Mouse (Mus musculus) lung, postnatal 14 days (tissue): ENCODE results near the gene Plekha4.
A peak's percentile ranks its signal among the peaks of the same experiment; 100 is the strongest.

Experiments
- DNase-seq: peaks from one replicate; pipeline ENCODE4 v3.0.0; 2021

Plekha4 gene

DNA sequence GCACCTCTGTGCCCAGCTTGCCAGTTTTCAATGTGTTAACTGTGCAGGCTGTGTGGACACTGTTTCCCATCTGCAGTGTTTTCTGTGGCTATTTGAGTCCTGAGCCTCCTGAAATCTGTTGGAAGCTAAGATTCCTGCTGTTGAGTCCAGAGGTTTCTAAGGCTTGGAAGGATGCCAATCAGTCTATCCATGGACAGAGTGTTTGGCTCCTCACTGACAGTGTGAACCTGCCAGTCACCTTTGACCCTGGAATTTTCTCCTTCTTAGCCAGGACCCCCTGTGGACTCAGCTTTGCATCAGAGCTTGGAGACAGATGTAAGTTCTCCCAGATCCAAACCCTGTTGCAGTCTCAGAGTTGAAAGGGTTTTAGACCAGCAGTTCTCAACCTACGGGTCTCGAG, 14.1 kb downstream of the Plekha4 start:
- DNase-seq, result no peak

GRCm38 (mm10) chr7:45544525-45544924, 18.4 kb downstream of the Plekha4 start:
- DNase-seq, result no peak

- DNase-seq, result no peak
These were observed 23.7 kb downstream of the Plekha4 start for GRCm38 (mm10) chr7:45549641-45550436.

DNA sequence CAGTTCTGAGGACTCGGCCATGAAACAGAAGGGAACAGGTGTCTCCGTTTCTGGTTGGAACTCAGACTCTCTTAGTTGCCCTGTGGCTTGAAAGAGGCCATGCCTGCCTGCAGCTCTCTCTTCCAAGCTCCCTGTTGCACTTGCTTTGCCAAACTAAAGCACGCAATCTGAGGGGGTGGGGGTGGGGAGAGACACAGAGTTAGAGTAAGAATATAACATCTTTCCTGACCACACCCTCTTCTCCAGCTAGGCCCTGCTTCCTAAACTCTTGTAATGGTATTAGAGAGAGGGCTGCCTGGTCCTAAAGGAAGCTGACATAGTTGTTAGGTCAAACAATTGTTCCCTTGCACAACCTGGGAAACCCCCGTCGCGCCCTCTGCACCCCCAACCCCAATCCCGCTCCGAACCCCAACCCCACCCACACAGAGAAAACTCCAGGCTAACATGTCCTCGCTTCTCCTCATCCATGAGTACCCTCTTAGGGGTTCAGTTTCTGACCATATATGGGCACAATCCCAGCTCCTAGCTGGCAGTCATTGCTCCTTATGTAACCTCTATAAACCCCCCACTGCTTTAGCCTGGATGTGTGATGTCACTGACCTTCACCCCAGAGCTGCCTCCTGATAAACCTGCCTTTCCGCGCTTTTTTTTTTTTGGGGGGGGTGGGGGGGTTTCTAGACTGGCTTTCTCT, 24.8 kb downstream of the Plekha4 start:
- DNase-seq, result no peak

- no peak for DNase-seq
These were observed 25.4 kb downstream of the Plekha4 start for GRCm38 (mm10) chr7:45551512-45551883.

DNA sequence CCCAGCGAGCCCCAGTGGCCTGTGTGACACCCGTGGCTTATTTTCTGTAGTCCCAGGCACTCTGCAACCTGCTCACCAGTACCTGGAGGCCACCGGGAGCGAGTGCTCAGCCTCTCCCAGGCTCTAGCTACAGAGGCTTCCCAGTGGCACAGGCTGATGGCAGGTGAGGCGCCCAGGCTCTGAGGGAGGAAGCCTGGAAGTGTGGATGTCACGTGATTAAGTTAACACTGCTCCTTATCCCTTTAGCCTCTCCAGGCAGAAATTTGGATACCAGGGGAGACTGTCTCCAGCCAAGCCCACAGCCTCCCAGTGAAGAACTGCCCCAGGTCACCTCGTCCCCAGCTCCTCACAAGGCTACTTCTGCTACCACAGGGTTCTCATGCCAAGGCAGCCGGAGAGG, 27.4 kb downstream of the Plekha4 start:
- no peak for DNase-seq

DNA sequence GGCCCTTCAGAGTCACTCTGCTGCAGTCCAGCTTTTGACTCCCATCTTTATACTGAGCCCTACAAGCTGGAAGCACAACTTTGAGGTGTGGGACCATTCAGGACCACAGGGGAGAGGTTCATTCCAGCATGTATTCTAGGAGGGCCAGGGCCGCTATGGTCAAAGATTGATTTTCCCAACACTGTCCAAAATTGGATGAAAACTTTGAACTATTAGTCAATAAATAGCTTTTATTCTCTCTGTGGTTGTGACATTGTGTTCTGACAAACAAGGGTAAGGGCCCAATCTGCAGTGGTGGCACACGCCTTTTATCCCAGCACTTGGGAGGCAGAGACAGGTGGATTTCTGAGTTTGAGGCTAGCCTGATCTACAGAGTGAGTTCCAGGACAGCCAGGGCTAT, 27.9 kb downstream of the Plekha4 start:
- DNase-seq, result no peak

- no peak for DNase-seq
These were observed 28.6 kb downstream of the Plekha4 start, which contains the start of gene Hsd17b14 for GRCm38 (mm10) chr7:45554744-45555143. TSS of gene Hsd17b14 (plus strand) at chr7:45554893.

GRCm38 (mm10) chr7:45555787-45556186, 29.7 kb downstream of the Plekha4 start:
- peak; percentile 90 for DNase-seq

GRCm38 (mm10) chr7:45558907-45559306, 32.8 kb downstream of the Plekha4 start:
- no peak for DNase-seq

- no peak for DNase-seq
These were observed 34.1 kb downstream of the Plekha4 start for GRCm38 (mm10) chr7:45560241-45560640.

GRCm38 (mm10) chr7:45560843-45561623, 34.9 kb downstream of the Plekha4 start:
- peak; percentile 86 for DNase-seq

DNA sequence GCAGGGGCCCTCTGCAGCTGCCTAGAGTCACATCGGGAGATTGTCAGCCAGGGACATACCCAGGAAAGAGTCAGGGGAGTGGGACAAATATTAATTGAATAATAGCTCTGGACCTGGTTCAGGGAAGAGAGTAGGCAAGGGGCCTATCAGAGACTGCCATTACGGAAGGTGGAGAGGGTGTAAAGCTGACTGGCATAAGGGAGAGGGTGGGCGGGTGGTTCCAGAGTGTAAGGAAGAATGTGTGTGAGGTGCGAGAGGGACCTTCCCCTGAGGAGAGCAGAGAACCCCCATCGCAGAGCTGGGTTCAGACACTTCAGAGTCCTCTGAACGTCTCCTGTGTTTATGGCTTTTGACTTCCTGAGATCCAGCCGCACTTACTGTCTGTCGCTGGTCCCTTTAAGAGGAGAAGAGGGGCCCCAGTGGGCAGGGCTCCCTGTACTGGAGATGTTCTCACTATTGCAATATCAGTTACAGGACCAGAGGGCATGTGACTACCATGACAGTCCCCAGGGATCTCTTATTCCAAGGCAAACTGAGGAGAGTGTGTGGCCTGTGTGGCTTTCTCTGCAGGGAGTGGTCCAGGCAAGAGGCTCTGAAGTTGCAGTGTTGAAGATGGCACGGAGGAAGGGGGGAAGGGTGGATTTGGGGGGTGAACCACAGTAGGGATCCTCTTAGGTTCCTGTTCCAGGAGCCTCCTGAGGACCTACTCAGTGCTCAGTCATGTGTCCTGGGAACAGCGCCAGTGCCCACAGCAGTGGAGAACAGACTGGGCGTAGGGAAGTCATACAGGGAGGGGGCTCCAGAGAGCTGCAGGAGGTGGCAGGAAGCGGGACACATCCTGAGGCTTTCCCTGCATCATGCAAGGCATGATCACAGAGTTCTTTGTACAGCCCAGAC, 35.7 kb downstream of the Plekha4 start:
- DNase-seq, result no peak

GRCm38 (mm10) chr7:45564811-45565210, 38.7 kb downstream of the Plekha4 start:
- no peak for DNase-seq

- DNase-seq, result no peak
These were observed 39.3 kb downstream of the Plekha4 start for GRCm38 (mm10) chr7:45565446-45565845.

- no peak for DNase-seq
These were observed 41.1 kb downstream of the Plekha4 start for GRCm38 (mm10) chr7:45567112-45567779.

- DNase-seq, result peak; percentile 94
These were observed 41.8 kb downstream of the Plekha4 start for GRCm38 (mm10) chr7:45567780-45568516.

GRCm38 (mm10) chr7:45568601-45569473, 42.7 kb downstream of the Plekha4 start:
- DNase-seq, result no peak

DNA sequence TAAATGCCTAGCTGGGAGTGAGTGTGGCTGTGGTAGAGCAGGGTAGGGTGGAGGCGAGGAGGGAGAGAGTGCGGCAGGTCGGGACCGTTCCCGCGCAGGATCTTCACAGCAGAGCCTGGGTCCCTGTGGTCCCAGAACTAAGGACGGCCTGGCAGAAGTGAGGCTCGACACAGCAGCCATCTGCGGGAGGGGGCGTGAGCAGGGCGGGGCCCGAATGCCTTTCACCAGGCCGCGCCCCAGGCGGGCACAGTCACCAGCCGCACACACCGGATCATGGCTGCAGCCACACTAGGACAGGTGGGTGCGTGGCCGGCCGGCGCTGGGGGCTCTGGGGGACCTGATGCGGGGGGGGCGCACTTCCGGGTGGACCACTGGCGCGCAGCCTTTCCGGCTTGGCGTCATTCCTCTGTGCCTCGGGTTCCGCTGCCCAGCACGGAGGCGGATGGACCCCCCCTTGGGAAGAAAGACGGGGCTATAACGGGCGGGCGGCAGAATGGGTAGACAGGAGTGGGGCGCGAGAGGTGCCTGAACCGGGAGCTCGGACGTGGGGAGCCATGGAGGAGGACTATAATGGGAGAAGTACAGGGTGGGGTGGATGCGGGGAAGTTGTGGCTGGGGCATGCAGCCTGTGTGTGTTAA, 44.1 kb downstream of the Plekha4 start, which contains the start of gene Bcat2:
Gene Bcat2 (plus strand): TSS at position 51 of the 639 bp plus-strand sequence.
- peak; percentile 75 for DNase-seq
